Mouse (Mus musculus) hematopoietic stem cell, adult 5-6 weeks (primary cell): ENCODE data around the gene Snai1. TPM values are rescaled to one million over a fixed set of nuclear protein-coding genes. Genes with fewer than 3 reads are reported as not detected.
A peak's percentile ranks its signal among the peaks of the same experiment; 100 is the strongest.

Experiments used
- ATAC-seq, 2 experiments: fragments of 125-278 bp in 1 of 2; replicated peaks in 1 of 2; 2 replicates each; pipeline ENCODE4 v1.8.0; 2016 to 2017; ENCODE audit warnings: inconsistent platforms in 2 of 2, mild to moderate bottlenecking in 2 of 2, moderate number of reproducible peaks in 2 of 2, low read depth in 1 of 2, moderate TSS enrichment in 1 of 2; ENCODE audit not compliant: low FRiP score in 2 of 2, poor library complexity in 2 of 2, severe bottlenecking in 2 of 2, insufficient read depth in 1 of 2, low TSS enrichment in 1 of 2
- total RNA-seq: library from RNA; stranded (forward); fragments of 172-1452, 232-1000 nt; gene quantifications from 2 replicates; pipeline ENCODE4 v1.2.3, GENCODE M21; 2017

Snai1 gene
- total RNA-seq, 1 experiment from 2014 or later, result not detected

DNA sequence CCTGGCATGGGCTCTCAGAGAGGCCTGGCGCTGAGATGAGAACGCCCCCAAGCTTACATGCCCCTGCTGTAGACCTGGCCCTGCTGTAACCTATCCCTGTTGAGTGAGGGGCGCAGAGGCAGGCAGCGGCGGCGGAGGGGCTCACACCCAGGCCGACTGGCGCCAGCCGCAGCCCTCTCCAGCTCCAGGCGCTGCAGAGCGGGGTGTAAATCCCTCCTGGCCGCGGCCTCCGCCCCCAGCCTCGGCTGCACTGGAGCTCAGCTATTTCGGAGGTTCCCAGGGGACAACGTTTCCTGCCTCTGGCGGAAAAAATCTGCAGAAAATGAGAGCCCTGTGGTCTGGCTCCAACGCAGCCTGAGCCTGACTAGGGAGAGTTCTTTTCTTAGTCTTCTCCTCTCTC, 27.7 kb downstream of the Snai1 start:
- ATAC-seq, result no peak

DNA sequence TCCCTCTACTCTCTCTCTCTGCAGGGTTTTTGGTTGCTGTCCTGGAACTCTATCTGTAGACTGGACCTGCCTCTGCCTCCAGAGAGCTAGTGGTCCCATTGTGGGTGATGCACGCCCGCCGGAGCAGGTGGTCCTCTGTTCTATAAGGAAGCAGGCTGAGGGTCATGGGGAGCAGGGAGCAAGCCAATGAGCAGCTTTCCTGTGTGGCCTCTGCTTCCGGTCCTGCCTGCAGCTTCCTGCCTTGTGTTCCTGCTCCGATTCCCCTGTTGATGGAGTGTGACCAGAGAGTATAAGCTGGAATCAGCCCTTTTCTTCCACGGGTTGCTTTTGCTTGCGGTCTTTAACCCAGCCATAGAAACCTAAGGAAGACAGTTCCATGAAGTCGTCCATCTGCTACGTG, 30.1 kb downstream of the Snai1 start:
- no peak for ATAC-seq

DNA sequence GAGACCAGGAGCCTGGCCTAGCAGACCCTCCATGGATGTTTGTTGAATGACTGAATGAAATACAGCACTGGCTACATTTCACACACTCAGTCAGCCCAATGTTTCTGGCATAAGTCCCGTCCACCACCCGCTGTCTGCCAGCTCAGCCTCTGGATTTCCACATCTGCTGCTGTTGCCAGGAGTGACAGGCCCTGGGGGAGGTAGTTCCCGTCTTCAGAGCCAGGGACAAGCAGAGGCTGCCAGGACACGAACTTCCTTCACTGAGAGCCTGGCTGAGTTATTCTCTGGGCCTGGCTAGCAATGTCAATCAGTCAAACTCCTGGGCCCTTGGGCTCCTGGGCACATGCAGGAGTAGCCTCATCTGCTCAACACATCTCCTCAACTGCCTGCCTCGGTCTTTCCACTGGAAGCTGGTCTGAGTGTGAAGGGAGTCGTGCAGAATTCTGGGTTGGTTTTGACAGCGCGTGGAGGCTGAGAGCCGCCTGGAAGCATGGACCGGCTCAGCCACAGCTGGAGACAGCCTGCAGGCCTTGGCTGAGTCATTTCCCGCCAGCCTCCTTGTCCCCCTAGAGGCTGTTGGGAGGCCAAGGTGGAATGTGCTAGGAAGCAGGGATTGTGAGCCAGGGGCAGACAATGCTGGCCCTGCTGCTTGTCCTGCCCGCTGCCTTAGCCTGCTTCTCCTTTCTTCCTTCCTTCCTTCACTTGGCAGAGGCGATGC, 32.1 kb downstream of the Snai1 start:
- peak in 1 of 2 experiments; percentile 35; a peak in 1 of 4 replicates for ATAC-seq

DNA sequence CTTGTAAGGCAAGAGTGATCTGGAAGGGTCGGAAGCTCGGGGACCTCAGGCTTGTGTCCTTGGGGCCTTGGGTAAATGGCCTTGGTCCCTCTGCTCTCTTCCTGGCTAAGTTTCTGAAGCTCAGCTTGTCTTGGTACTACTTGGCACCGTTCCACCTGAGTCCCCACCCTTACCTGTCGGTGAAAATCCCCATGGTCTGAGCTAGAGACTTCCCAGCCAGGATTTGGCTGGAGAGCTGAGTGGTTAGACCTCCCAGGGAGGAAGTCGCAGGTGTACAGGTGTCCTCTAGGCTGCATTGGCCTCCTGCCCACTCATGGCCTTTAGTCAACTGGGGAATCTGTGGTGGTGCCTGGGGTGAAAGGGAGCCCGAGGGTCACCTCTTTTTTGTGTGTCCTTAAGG, 32.8 kb downstream of the Snai1 start:
- no peak for ATAC-seq

DNA sequence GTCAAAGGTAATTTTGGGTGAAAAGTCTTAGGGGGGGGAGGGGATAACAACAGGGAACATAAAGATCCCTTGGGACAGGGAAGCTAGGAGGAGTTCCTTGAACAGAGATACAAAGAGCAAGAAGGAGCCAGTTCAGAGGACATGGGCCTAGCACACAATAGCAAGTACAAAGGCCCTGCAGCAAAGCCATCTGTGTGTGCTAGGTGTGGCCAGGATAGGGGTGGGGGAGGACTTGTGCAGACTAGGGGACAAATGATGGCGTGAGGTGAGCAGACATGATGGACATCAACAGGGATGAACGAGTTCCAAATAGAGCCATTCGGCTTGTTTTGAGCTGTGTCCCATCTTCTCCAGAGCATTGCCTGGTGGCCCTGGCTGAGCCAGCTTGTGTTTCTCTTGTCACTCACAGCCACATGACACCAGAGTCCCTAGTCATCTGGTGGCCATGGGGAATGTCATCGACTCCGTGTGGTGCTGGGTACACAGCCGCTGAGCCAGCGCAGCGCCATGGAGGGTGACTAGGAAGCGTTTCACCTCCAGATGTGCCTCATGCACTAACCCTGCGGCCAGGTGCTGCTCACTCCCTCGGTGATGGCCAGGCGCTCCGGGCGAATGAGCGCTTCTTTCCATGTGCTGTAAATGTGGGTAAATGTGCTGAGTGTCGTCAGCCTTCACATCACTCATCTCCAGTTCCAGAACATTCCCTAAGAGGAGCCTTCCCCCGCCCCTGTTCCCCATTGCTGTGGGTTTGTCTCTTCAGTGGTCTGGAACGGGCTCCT, 33.6 kb downstream of the Snai1 start:
- ATAC-seq, result no peak

DNA sequence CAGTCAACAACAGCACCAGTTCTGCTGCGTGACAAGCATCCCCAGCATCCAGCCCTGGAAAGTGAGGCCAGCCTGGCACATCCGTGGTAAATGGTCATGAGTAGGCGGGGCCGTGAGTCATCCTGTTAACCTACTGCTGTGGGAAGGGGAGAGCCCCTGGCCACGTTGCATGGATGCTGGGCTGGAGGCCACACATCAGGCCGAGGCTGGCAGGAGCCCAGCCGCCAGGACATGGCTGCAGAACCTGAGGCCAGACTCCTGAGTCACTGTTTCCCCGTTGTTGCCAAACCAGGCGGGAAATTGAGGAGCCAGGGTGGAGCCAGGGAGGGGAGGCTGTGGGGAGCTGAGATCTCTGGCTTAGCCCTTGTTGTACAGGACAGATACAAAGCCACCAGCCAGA, 36.8 kb downstream of the Snai1 start:
- ATAC-seq, result no peak

DNA sequence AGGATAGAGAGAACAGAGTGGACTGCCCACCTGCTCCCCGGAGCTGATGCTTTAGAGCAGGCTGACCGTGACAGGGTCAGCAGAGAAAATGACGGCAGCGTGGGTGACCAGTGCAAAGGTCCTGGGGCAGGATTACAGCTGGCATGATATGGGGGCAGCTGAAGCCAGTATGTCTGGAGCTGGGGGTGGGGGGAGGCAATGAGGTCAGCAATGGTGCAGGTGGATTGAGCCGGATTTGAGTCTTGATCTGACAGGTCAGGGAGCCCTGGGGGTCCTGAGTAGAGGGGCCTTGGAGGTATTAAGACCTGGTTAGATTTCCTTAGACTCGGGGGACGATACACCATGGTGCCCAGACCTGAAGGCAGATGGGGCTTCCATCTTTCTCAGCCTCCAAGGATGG, 37.6 kb downstream of the Snai1 start:
- ATAC-seq, result no peak

DNA sequence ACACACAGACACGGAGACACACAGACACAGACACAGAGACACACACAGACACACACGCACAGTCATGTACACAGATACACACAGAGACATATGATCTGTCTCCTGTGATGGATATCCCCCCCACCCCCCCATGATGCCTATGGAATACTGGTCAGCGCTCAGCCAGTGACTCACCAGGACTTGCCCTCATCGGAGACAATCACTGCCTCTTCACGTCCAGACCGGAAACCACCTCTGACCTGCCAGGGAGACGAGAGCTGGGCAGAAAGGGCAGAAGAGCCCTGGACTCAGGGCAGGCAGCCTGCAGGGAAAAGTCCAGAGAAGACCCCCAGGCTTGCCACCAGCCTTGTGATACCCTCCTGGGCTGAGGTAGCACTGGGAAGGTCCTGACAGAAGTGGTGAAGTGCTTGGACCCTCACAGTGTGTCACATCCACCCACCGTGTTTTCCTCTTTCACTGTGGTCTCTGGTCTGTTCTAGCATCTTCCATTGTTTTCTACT, 38.2 kb downstream of the Snai1 start:
- ATAC-seq, result no peak

DNA sequence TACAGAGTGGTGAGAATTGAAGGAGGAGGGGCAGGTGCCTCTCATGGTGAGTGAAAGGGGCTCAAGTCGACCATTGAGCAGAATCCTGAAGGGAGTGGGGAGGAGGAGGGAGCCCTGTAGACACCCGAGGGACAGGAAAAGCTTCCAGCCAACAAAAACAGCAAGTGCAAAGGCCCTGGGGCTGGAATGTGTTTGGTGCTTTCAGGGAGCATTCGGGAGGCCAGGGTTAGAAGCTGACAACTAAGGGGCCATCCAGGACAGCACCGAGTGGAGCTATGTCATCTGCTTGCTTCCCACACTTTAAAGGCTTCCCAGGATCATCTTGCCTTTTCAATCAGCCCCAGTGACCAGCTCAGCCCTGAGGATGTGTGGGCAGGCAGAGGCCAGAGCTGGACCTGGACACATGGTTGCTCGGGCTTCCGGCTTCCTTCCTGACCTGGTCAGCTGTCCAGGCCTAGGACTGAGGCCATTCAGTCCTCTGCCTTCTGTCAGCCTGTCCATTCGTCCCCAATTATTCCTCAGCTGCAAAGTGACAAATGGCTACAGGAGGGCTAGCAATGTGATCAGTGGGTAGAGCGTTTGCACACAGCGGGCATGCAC, 39.3 kb downstream of the Snai1 start:
- no peak for ATAC-seq

DNA sequence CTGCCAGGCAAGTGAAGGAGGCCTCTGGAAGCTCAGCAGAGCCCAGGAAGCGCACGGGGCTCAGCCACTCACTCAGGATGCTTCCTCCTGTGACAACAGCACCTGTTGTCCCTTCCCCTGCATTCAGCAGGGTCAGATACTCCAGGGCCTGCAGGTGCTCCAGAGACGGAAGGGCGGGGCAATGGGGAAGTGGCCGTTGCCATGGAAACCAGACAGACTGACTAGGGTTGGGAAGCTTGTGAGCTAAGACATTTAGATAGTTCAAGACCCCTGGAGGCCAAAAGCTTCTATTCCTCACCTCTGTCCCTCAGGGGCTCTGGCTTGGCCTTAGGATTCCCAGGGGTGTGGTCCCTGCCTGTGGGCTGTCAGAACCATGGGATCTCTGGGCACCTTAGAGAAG, 40.5 kb downstream of the Snai1 start:
- ATAC-seq, result peak in 1 of 2 experiments; percentile 54; a peak in 2 of 4 replicates

DNA sequence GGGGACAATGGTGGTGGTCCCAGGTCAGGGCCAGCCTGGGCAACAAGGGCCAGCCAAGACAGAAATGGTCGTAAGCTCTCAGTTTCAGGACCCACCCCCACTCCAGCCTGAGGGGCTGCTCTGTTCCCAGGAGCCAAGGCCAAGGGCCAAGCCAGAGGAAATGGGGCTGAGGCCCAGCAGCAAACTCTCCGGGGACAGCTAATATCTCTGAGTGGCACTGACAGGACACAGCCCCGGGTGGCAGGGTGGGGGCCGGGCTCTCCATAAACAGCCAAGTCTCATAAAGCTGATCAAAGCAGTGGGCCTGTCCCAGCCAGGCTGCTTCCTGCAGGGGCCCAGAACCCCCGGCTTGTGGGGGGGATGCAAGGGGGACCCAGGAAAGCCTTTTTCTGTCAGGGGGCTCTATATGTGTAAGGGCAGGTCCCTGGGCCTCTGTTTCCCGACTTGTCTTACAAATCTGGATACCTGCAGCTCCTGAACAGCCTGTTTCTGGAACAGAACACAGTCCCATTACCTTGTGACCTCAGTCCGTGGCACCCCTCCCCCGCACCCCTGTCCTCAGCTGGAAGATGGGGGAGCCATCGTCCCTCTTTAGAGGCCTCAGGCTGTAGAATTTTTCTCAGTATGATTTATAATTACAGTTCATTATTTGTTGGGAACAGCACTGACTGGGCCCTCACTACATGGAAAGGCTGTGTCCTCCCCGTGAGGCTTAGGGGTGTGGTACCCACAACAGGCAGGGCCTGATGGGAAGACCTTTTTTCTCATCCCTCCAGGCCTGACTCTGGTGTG, 45.4 kb downstream of the Snai1 start:
- ATAC-seq, result no peak

DNA sequence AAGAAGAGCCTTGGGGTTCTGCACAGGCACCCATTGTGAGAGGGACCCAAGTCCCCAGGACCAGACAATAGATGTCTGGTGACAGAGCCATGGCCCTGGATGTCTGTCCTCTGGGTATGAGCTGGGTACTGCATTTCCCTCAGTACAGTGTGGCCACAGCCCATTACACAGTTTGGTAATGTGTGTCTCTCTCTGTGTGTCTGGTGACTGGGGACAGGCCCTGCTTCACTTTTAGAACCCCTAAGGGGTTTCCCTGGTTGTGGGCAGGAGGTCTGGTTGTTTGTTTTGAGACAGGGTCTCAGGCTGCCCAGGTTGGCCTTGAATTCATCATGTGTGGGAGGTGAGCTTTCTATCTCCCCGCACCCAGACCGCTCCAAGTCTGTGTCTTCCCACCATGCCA, 47.3 kb downstream of the Snai1 start:
- no peak for ATAC-seq

DNA sequence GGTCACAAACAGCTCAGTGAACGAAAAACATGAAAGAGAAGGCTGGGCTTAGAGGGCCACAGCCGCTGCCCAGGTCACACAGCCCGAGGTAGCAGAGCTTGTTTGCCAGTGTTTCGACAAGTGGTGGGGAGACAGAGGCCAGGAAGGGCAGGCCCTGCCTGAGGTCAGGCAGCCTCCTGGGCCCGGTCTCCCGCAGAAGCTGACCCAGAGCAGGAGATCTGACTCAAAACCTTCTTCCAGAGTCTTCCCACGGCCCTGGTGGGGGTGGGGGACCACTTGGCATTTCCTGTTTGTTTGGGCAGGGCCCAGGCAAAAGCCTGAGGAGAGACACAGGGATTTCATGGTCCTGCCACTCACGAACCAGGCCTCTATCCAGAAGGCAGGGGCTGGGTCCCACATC, 48.0 kb downstream of the Snai1 start:
- ATAC-seq, result no peak

DNA sequence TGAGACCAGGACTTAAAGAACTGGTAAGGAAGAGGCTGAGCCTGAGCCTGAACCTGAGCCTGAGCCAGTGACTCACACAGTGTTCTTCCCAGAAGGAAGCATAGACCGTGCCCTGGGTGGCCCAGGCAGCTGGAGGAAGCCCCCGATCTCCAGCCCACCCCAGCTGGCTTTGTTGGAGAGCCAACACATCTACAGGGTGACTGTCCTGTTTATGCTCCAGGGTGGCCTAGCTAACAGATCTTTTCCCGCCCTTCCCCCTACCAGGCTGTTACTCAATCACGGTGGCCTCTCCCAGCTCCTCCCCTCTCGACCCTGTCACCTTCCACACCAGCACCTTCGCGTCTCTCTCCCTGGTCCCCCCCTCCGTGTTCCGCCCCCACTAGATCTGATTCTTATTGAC, 49.0 kb downstream of the Snai1 start:
- no peak for ATAC-seq

DNA sequence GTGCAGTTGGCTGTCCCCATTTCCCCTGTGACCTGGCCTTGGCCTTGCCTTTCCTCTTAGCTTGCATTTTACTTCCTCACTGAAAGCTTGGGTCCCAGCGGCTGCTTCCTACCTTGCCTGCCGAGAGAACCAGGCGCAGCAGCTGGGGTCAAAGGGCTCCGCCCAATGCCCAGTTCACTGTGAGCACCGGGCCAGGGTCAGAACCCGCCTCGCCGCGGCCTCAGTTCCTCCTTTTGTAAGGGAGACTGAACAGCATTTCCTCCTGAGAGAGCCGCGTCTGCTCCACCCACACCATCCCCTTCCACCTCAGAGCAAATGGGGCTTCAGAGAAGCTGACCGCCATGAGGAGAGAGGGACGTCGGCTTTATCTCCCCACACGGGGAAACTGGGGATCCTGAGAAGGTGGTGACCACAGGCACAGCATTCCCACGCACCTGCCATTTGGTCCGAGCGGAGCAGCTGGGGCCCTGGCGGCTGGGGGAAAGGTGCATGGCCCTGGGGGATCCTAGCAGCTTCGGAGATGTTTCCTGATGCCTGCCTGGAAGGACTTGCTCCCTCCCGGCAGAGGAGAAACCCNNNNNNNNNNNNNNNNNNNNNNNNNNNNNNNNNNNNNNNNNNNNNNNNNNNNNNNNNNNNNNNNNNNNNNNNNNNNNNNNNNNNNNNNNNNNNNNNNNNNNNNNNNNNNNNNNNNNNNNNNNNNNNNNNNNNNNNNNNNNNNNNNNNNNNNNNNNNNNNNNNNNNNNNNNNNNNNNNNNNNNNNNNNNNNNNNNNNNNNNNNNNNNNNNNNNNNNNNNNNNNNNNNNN, 51.0 kb downstream of the Snai1 start:
- peak; percentile 87 to 88 for ATAC-seq
